Mouse (Mus musculus): ENCODE results near the gene Adcy9.

Gene Adcy9

DNA sequence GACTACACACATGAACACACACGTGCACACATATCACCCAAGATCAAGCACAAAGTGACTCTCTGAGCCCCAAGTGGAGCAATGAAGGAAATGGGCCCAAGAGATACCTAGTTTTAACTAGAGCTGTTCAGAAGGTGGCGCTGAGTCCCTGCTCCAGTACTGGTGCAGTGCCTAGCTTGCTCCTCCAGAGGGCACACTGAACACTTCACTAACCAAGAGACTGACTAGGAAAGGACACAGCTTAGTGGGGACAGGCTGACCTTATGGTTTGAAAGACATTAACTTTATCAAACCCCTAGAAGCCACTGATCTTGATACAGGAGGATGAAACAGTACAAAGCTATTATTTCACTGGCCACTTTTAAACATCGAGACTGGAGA, 104.2 kb downstream of the Adcy9 start:
- peak; percentile 85 for DNase-seq

DNA sequence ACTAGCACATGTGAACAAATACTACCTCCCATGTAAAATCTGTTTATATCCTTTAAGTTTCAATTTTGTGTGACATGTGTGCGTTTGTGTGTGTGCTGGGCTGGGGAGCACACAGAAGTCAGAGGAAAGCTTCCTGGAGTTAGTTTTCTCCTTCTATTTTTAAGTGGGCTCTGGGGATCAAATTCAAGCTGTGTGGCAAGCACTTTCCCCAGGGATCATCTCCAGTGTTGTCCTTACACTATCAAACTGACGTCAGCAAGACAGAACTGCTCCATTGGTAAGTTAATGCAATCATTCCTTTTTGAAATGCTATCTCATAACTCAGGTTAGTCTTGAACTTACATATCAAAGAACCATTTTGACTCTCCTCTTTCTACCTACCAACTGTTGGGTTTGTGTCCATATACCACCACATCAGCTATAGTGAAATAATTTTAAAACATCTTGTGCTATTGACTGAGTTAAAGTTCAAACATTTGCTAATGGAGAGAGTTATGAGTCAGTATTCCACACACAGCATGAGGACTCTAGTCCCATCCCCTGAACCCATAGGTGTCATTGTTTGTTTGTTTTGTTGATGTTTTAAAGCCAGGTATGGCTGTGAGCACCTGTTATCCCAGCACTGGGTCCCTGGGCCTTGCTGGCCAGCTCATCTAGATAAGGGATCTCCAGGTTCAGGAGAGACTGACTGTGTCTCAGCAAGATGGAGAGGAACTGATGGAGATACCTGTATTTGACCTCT, 104.8 kb downstream of the Adcy9 start:
- DNase-seq = no peak

GRCm38 (mm10) chr16:4314891-4315290, 105.4 kb downstream of the Adcy9 start:
- DNase-seq = no peak

- no peak for DNase-seq
These were observed 108.3 kb downstream of the Adcy9 start for GRCm38 (mm10) chr16:4312018-4312417.

GRCm38 (mm10) chr16:4311608-4312007, 108.7 kb downstream of the Adcy9 start:
- no peak for DNase-seq

DNA sequence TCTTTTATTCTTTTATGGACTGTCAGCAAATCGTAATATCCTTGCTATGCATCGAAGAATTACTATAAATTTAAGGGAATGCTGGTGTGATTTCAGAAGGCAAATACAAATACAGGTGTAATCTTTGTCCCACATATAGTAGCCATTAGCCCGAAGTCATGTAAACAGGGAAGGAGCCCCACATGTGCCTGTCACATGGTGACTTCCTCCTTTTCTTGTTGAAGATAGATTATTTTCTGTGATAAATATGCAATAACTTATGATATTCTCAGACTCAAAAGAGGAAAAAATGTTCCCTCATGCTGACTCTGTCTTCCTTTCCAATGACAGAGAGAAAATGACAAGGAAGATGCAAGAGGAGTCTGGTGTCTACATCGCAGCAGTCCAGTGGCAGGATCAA, 112.5 kb downstream of the Adcy9 start:
- DNase-seq = no peak

- peak; percentile 11 for DNase-seq
These were observed 115.9 kb downstream of the Adcy9 start for GRCm38 (mm10) chr16:4304176-4304922.

DNA sequence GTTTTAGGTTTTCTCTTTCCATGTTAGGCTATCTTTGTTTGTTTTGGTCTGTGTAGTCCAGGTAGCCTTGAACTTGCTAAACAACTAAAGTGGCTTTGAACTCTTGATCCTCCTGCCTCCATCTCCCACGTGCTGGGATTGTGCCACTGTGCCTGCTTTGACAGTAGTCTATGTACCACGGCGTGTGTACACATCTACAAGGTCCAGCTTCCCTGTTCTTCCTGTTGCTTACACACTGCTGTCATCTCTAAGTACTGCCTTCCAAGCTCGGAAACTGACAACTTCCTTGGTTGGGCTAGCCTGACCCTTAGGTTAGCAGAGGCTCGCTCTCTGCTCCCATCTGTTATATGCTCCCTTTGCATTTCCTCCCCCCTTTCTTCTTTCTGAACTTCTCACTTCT, 116.7 kb downstream of the Adcy9 start:
- no peak for DNase-seq

- no peak for DNase-seq
These were observed 120.0 kb downstream of the Adcy9 start for GRCm38 (mm10) chr16:4300280-4300679.

GRCm38 (mm10) chr16:4293259-4293658, 127.0 kb downstream of the Adcy9 start:
- no peak for DNase-seq

- no peak for DNase-seq
These were observed 130.8 kb downstream of the Adcy9 start for GRCm38 (mm10) chr16:4289507-4289906.

DNA sequence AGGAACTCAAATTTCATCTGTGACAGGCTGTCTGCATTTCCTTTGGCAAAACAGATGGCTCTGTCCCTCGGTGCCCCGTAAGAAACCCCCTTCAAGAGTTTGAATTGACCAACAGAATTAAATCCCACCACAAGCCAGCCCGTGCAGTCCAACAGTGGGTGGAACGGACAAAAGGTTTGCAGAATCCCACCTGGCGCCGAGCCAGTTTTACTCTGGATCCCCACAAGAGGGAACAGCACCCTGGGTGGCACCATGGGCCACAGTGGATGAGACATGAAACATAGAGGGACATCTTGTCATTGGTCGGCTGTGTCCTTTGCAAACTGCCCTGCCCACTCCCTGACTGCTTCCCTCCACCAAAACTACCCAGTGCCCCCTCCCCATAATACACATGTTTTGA, 133.7 kb downstream of the Adcy9 start:
- no peak for DNase-seq

DNA sequence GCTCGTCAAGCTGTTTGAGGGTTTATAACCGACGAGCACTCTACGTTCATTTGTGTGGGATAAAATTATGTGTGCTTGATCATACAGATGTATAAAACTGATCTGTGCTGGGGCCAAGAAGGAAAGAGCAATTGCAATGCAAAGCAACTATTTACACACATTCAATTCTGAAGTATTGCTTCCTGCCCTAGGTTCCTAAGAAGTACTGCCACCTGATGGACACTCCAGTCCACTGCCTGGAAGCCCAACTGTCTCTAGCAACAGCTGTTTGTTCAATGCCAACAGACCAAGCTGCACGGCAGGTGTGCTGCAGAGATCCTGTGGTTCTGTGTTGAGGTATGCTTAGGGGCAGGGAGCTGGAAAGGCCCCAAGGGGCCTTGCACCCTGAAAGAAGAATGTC, 135.0 kb downstream of the Adcy9 start:
- peak; percentile 56 for DNase-seq

- no peak for DNase-seq
These were observed 136.9 kb downstream of the Adcy9 start for GRCm38 (mm10) chr16:4283267-4283851.

GRCm38 (mm10) chr16:4281470-4281869, 138.8 kb downstream of the Adcy9 start:
- DNase-seq = no peak

- DNase-seq = no peak
These were observed 139.3 kb downstream of the Adcy9 start for GRCm38 (mm10) chr16:4280949-4281348.

- DNase-seq = no peak
These were observed 140.7 kb downstream of the Adcy9 start for GRCm38 (mm10) chr16:4279601-4280000.

DNA sequence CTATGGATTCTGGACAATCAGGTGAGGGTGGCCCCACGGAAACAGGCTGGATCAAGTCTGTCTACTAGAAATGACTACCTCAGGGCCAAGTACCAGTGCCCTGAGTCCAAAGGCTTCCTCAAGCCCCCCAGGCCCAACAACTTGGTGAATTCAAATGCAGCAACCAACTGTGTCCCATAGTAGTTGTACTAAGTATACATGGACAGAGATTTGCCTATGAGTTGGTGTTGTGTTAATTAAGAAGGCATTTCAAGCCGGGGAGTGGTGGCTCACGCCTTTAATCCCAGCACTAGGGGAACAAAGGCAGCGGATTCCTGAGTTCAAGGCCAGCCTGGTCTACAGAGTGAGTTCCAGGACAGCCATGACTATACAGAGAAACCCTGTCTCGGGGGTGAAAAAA, 143.7 kb downstream of the Adcy9 start:
- no peak for DNase-seq

DNA sequence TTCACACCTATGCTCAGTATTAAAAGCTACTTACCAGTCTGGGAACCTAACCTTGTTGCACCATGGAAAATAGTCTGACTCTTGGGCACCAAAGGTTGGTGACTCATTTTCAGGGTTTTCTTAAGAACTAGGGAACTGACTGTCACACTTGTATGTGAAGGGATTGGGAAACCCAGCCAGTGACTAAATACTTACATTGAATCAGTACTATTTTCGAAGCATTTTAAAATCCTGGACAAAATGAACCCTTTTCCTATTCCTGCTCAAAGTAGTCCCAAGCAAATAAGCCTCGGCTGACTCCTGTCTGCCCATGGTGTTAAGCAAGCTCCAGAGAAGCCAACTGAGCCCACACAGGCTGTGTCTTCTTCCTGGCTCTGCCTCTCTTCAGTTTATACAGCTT, 144.1 kb downstream of the Adcy9 start:
- no peak for DNase-seq

GRCm38 (mm10) chr16:4273702-4274476, 146.4 kb downstream of the Adcy9 start:
- DNase-seq = no peak

- no peak for DNase-seq
These were observed 148.0 kb downstream of the Adcy9 start for GRCm38 (mm10) chr16:4272254-4272653.

- DNase-seq = no peak
These were observed 149.4 kb downstream of the Adcy9 start for GRCm38 (mm10) chr16:4270911-4271310.

Measured in thymus, postnatal 25 days (tissue).